Mouse (Mus musculus): ENCODE measurements at regions not wholly inside any gene's neighbourhood (a gene's known extent, or its start where the extent isn't known, plus 50 kb on each side); places are given as distances from the start of the nearest gene placed in this dataset.

DNA sequence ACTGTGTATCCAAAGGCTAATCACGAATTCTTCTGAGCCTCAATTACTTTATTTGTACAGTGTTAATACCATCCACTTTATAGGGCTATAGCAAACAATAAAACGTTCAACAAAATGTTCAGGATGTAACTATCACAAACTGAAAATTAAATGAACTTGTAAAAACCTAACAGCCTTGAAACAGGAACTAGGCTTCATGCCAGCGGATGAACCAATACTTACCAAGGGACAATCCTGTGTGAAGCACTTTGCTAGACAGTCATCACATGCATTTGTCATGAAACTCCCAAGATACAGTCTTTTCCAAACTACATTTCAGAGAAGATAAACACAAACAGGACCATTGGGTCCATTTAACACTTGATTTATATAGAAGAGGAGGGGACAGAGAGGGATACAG is 228.9 kb upstream of the Gm12728 start:
- no peak overlapping the region for H3K27ac ChIP-seq
- H3K79me2 ChIP-seq (ENCODE audit: inconsistent target), result no peaks in the 10 kb centered on the region
- H3K36me3 ChIP-seq (ENCODE audit: inconsistent target), result no peaks in the 10 kb centered on the region
- WGBS (ENCODE audit: missing documents), result 54% methylated on average over 3 of the region's 3 CpGs
- no peak overlapping the region for H3K4me3 ChIP-seq (ENCODE audit: inconsistent target)

- H3K36me3 ChIP-seq (ENCODE audit: inconsistent target), result no peaks in the 10 kb centered on the region
- no peak overlapping the region for H3K27ac ChIP-seq
- no peak overlapping the region for H3K4me3 ChIP-seq (ENCODE audit: inconsistent target)
- H3K79me2 ChIP-seq (ENCODE audit: inconsistent target), result no peaks in the 10 kb centered on the region
- 76% methylated on average over 3 of the region's 3 CpGs for WGBS (ENCODE audit: missing documents)
These were observed 228.1 kb upstream of the Gm12728 start for GRCm38 (mm10) chr4:105561611-105562010.

- Histone ChIP-seq H3K4me3 (ENCODE audit: inconsistent target) (no peak overlapping the region), H3K79me2 (ENCODE audit: inconsistent target) (no peaks in the 10 kb centered on the region), H3K36me3 (ENCODE audit: inconsistent target) (no peaks in the 10 kb centered on the region), H3K27ac (no peak overlapping the region)
- WGBS (ENCODE audit: missing documents), result 86% methylated on average over 7 of the region's 7 CpGs
These were observed 223.9 kb upstream of the Gm12728 start for GRCm38 (mm10) chr4:105565796-105566195.

GRCm38 (mm10) chr4:105566513-105567457 is 222.9 kb upstream of the Gm12728 start:
- WGBS (ENCODE audit: missing documents), result 25% methylated on average over 8 of the region's 8 CpGs
- Histone ChIP-seq H3K36me3 (ENCODE audit: inconsistent target) (no peaks in the 10 kb centered on the region), H3K27ac (no peak overlapping the region), H3K79me2 (ENCODE audit: inconsistent target) (no peaks in the 10 kb centered on the region), H3K4me3 (ENCODE audit: inconsistent target) (no peak overlapping the region)

- H3K36me3 ChIP-seq (ENCODE audit: inconsistent target), result no peaks in the 10 kb centered on the region
- H3K27ac ChIP-seq, result no peak overlapping the region
- 100% methylated on average over 1 of the region's 1 CpGs for WGBS (ENCODE audit: missing documents)
- no peaks in the 10 kb centered on the region for H3K79me2 ChIP-seq (ENCODE audit: inconsistent target)
- H3K4me3 ChIP-seq (ENCODE audit: inconsistent target), result no peak overlapping the region
These were observed 220.0 kb upstream of the Gm12728 start for GRCm38 (mm10) chr4:105569671-105570070.

- no peak overlapping the region for H3K4me3 ChIP-seq (ENCODE audit: inconsistent target)
- WGBS (ENCODE audit: missing documents), result 95% methylated on average over 2 of the region's 2 CpGs
- H3K36me3 ChIP-seq (ENCODE audit: inconsistent target), result no peaks in the 10 kb centered on the region
- H3K27ac ChIP-seq, result no peak overlapping the region
- no peaks in the 10 kb centered on the region for H3K79me2 ChIP-seq (ENCODE audit: inconsistent target)
These were observed 214.1 kb upstream of the Gm12728 start for GRCm38 (mm10) chr4:105575550-105575949.

- H3K79me2 ChIP-seq (ENCODE audit: inconsistent target), result no peaks in the 10 kb centered on the region
- no peak overlapping the region for H3K4me3 ChIP-seq (ENCODE audit: inconsistent target)
- 87% methylated on average over 7 of the region's 7 CpGs for WGBS (ENCODE audit: missing documents)
- no peak overlapping the region for H3K27ac ChIP-seq
- no peaks in the 10 kb centered on the region for H3K36me3 ChIP-seq (ENCODE audit: inconsistent target)
These were observed 208.7 kb upstream of the Gm12728 start for GRCm38 (mm10) chr4:105580987-105581386.

DNA sequence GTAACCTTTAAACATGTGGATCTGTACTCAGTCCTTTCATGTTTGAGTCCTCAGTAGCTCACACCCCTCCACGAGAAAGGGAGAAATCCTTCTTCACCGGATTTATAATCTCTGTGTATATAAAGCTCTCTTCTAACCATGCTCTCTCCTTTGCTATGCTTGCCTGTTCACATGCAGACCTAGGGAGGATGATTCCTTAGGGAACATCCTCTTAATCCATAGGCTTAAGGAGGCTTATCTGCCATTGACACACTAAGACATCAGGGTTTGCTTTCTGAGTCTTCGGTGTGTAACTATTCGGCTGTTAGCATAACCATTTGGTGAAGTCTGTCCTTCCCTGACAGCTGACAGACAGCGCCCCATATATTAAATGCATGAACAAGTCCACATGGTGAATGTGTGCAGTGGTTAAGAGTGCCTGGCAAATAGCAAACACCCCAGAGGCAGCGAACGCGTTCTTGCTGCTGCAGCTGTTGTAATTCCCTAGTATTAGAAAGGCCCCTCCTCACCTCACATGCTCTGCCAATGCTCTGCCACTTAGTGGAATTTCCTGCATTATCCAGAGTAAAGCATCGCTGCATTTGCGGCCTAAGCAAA is 205.2 kb upstream of the Gm12728 start:
- WGBS (ENCODE audit: missing documents), result 91% methylated on average over 10 of the region's 10 CpGs
- H3K4me3 ChIP-seq (ENCODE audit: inconsistent target), result no peak overlapping the region
- no peaks in the 10 kb centered on the region for H3K79me2 ChIP-seq (ENCODE audit: inconsistent target)
- no peaks in the 10 kb centered on the region for H3K36me3 ChIP-seq (ENCODE audit: inconsistent target)
- H3K27ac ChIP-seq, result no peak overlapping the region

DNA sequence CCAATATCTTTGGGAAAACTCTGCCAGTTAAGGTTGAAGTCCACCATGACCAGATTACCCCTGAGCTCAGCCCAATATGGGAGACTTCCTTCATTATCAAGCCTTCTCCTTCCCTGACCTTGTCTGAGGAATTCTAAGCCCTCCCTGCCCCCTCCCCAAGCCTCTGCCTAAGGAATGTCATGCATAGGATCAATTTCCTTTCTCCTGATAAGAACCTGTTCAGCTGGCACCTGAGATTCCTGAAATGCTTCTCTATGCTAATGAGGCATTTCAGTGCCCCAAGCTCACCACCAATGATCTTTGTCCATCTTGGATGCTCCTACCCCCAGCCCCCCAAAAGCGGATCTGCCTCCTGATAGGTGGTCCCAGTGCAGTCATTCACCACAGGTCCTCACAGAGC is 186.0 kb upstream of the Gm12728 start:
- Histone ChIP-seq H3K27ac (no peak overlapping the region), H3K4me3 (ENCODE audit: inconsistent target) (no peak overlapping the region), H3K79me2 (ENCODE audit: inconsistent target) (no peaks in the 10 kb centered on the region), H3K36me3 (ENCODE audit: inconsistent target) (no peaks in the 10 kb centered on the region)
- 100% methylated on average over 1 of the region's 1 CpGs for WGBS (ENCODE audit: missing documents)

DNA sequence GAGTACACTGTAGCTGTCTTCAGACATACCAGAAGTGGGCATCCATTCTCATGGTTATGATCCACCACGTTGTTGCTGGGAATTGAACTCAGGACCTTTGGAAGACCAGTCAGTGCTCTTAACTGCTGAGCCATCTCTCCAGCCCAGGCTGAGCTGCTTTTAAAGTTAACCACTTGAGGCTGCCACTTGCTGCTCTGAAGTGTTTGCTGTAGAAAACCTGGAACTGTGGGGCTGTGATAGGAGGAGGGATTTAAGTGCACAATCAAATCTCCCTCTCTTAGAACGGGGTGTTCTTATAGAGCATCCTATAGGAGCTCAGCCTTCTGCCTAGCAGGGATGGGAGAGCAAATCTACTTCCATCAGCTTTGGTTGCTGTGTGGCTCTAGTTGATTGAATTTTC is 185.1 kb upstream of the Gm12728 start:
- Histone ChIP-seq H3K27ac (no peak overlapping the region), H3K4me3 (ENCODE audit: inconsistent target) (no peak overlapping the region), H3K79me2 (ENCODE audit: inconsistent target) (no peaks in the 10 kb centered on the region), H3K36me3 (ENCODE audit: inconsistent target) (no peaks in the 10 kb centered on the region)
- WGBS (ENCODE audit: missing documents), result 71% methylated on average over 2 of the region's 2 CpGs

DNA sequence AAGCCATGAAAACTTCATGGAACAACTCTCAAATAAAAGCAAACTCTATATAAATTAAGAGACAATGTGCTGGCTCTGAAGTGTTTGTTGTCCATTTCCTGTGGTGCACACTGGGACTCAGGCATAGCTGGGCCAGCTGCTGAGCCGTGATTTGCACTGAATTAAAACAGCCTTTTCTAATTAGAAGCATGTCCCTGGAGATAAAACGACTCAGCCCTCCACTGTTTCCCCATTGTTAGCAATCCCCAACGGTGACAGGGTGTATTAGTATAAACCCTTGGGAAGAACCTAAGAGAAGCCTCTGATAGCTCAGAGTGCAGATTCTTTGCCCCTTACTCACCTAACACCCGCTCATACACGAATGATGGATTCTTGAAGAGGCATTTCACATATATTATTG is 182.9 kb upstream of the Gm12728 start:
- Histone ChIP-seq H3K79me2 (ENCODE audit: inconsistent target) (no peaks in the 10 kb centered on the region), H3K4me3 (ENCODE audit: inconsistent target) (no peak overlapping the region), H3K36me3 (ENCODE audit: inconsistent target) (no peaks in the 10 kb centered on the region), H3K27ac (no peak overlapping the region)
- WGBS (ENCODE audit: missing documents), result 73% methylated on average over 5 of the region's 5 CpGs

DNA sequence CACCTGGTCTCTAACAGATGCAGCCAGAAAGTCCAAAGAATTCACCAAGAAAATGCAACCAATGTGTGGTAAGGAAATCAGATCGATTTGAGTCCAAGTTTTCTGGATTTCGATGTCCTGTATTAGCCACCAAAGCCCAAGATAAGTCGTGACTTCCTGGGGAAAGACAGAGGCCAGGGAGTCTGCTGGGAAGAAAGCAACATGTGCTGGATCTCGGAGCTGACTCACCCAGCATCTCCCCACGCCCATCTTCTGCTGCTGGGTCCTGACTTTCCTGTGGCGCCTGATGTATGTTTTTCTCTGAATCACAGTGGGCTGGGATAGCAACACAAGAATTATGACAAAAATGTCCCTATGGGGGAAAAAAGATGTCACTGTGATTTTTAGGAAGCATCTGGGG is 178.8 kb upstream of the Gm12728 start:
- Histone ChIP-seq H3K79me2 (ENCODE audit: inconsistent target) (no peaks in the 10 kb centered on the region), H3K36me3 (ENCODE audit: inconsistent target) (no peaks in the 10 kb centered on the region), H3K4me3 (ENCODE audit: inconsistent target) (no peak overlapping the region), H3K27ac (no peak overlapping the region)
- WGBS (ENCODE audit: missing documents), result 86% methylated on average over 6 of the region's 6 CpGs

DNA sequence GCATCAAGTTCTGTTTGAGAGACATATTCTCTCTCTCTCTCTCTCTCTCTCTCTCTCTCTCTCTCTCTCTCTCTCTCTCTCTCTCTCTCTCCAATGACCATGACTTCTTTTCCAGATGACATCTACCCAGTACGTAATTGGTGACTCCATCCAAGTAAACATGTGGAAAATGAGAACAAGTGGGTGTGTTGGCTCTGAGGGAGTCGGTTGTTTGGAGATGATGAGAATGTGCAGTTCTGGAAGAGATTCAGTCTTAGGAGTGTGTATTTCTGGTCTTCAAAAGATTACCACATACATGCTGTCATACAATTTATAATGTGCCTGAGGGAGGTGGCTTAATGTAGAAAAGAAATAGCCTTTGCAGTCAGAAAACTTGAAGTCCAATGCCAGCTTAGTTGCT is 175.3 kb upstream of the Gm12728 start:
- WGBS (ENCODE audit: missing documents), result 88% methylated on average over 2 of the region's 2 CpGs
- Histone ChIP-seq H3K27ac (no peak overlapping the region), H3K36me3 (ENCODE audit: inconsistent target) (no peaks in the 10 kb centered on the region), H3K4me3 (ENCODE audit: inconsistent target) (no peak overlapping the region), H3K79me2 (ENCODE audit: inconsistent target) (no peaks in the 10 kb centered on the region)

- 92% methylated on average over 14 of the region's 14 CpGs for WGBS (ENCODE audit: missing documents)
- H3K36me3 ChIP-seq (ENCODE audit: inconsistent target), result no peaks in the 10 kb centered on the region
These were observed 163.0 kb upstream of the Gm12728 start for GRCm38 (mm10) chr4:105626371-105627320.

More at GRCm38 (mm10) chr4:105626371-105627320, 163.0 kb upstream of the Gm12728 start:
- no peaks in the 10 kb centered on the region for H3K79me2 ChIP-seq (ENCODE audit: inconsistent target)
- no peak overlapping the region for H3K27ac ChIP-seq
- H3K4me3 ChIP-seq (ENCODE audit: inconsistent target), result no peak overlapping the region
